Mouse (Mus musculus): ENCODE data around the gene Fam160b1.
A peak's percentile ranks its signal among the peaks of the same experiment; 100 is the strongest.

Gene Fam160b1

DNA sequence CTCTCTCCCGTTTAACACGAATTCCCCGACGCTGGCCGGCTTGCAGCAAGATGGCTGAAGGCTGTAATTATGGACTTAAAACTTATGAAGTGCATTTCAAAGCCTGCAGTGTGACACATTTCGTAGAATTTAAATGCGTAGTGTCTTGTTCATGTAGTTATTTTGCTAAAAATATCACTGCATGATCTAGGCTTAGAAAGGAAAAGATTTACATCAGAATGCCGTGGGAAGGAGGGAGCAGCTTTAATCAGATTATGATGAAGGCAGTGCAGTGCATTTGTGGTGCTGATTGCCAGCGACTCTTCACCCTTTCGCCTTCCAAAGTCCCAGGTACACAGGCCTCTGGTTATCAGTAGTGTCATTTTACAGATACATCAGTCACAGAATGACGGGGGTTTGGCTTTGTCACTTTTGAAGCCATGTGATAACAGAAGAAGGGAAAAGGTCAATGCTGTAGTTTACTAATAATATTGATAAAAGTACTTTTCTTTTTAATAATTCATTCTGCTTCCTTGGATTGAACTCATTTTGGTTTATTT, 7.4 kb downstream of the Fam160b1 start:
- DNase-seq, result no peak

- no peak for DNase-seq
Measured at GRCm38 (mm10) chr19:57373276-57373811, 12.9 kb downstream of the Fam160b1 start.

GRCm38 (mm10) chr19:57375161-57375560, 14.7 kb downstream of the Fam160b1 start:
- no peak for DNase-seq

DNA sequence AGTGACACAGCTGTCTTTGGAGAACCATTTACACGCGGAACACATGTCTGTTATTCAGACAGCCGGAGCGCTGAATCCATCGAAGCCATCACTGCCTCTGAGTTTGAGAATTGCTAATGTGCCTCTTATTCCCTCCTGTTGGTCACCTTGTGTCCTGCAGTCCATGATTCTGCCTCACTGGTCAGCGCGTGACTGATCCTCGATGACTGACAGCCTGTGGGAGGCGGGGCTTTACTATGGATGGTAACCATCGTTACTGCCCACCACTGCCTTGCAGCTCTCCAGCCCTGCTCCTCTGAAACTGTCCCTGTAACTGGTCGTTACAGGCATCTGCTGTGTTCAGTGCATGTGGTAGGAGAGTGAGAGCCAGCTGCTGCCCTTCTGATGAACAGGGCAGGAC, 15.3 kb downstream of the Fam160b1 start:
- no peak for DNase-seq

DNA sequence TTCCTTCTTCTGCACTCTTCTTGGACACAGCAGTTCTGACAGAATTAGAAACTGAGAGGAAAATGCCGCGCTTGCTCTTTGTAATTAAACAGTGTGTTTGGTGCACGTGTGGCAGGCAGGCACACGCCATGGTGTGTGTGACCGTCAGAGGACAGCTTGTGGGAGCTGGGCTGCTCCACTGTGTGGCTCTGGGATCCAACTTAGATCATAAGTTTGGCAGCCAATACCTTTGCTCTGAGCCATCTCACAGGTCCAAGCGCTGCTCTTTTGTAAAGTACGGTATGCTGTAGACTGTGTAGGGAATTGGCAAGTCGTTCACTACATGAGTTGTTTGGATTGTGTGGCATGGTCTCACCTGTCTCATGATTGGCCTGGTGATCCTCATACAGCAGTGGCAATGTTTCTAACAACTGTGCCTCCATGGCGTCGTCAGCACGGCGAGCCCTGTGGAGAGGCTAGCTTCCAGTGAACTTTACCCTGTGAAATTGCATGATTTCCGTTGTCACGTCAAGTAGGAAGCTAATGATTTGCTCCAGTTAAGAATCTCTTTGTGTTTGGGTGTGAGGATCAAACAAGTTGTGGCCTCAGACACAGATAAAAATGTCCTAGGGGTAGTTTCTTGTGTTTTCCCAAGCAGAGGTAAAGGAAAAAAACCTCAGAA, 16.7 kb downstream of the Fam160b1 start:
- DNase-seq, result no peak

- no peak for DNase-seq
Measured at GRCm38 (mm10) chr19:57386176-57386693, 25.8 kb downstream of the Fam160b1 start.

DNA sequence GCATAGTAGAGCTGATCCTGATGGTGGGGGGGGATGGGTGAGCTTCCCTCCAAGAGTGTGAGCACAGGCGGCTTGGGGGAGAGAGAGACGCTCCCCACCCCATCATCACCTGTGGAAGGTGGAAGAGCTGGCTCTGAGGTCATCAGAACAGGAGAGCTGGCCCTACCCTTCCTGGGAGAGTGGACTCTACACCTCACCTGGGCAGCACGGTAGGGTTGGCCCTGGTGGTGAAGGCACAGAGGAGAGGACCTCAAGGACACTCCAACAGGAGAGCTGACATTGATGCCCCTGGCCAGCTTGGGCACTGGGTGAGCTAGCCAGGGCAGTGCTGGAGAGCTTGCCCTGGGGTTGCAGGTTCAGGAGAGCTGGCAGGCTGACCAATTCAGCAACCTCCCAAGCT, 31.1 kb downstream of the Fam160b1 start:
- no peak for DNase-seq

DNA sequence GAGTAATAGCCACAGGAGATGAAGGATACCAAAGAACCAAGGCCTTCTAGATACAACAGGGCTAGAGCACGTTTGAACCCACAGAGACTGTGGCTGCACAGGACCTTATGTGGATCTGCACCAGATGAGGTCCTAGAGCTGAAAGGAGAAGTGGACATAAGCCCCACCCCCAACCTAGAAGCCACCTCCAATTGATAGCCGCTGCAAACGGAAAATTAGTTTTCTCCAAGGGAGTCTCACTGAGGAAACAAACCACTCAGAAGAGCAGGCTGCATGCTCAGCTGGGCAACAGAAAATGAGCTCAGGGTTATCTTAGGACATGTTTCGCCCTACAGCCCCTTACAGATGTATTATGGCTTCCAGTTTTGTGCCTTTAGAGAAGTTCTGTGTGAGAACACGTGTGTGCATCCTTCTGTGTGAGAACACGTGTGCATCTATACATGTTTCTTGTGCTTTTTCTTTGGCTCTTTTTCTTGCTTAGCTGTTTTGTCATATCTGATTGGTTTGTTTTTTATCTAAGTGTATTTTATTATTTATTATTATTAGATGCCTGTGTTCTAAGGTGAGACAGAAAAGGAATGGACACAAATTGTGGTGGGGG, 33.0 kb downstream of the Fam160b1 start:
- DNase-seq, result no peak

GRCm38 (mm10) chr19:57396609-57397008, 36.1 kb downstream of the Fam160b1 start:
- no peak for DNase-seq

GRCm38 (mm10) chr19:57402364-57402763, 41.9 kb downstream of the Fam160b1 start:
- no peak for DNase-seq

- peak; percentile 46 to 75 for DNase-seq
Measured at GRCm38 (mm10) chr19:57403700-57404501, 43.4 kb downstream of the Fam160b1 start.

- no peak for DNase-seq
Measured at GRCm38 (mm10) chr19:57404502-57404848, 44.0 kb downstream of the Fam160b1 start.

DNA sequence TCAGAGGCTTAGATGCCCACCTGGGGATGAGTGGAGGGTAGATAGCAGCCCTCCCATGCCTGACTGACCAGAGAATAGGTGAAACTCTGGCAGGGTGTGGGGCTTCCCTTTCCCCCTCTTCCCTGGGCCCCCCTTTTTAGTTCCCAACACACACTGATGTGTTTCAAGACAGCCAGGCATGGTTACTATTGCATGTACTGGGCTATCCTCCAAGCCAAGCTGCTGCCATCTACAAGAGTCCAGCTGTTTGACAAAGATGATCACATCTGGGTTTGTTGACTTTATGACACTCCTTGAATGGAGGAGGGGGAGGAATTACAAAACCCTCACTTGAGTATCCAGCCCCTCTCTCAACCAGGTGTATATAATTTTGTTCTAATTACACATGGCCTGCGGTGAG, 47.5 kb downstream of the Fam160b1 start:
- DNase-seq, result no peak

- peak; percentile 27 to 33 for DNase-seq
Measured at GRCm38 (mm10) chr19:57411375-57412196, 51.1 kb downstream of the Fam160b1 start.

GRCm38 (mm10) chr19:57413170-57413569, 52.7 kb downstream of the Fam160b1 start:
- DNase-seq, result no peak

DNA sequence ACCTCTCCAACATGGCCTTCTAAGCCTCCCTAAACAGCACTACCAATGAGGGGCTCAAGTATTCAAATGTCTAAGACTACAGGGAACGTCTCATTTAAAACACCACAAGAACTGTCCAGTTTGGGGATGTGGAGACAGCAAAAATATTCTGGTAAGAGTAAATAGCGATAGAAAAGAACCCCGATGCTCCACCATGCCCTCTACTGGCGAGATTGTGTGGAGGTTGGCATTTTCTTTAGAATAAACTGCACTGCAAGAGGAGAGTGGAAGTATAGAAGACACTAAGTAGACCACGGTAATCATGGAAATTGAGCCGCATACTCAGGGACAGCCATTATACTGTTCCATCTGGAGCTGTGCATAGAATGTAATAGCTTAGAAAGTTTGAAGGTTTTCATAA, 53.4 kb downstream of the Fam160b1 start:
- DNase-seq, result peak in 1 of 2 experiments; percentile 21

DNA sequence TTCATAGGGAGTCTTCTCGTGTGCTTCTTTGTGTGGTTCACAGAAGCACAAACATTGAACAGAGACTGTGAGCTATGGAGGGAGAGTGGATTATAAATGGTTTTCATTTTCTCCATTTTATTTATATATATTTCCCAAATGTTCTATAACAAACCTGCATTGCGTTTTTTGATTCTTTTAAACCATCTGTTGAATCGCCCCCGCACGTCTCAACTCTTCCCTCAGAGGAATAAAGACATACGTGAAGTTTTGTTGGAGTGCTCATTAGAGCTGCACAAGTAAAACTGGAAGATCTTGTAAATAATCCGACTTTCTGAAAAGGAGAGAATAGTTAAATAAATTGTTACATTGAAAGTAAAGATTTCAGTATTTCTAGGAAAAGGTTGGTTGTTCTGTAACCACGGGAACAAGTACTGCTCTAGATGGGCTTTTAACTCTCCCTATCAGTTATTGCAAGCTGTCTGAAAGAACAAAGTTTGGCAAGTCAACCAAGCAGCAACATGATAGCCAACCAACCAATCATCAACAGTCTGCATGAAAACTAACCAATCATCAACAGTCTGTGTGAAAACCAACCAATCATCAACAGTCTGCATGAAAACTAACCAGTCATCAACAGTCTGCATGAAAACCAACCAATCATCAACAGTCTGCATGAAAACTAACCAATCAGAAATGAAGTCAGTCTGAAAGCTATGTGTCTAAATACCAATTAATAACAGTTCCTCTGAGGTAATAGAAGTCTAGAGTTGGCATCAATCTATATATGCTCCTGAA, 54.7 kb downstream of the Fam160b1 start:
- no peak for DNase-seq

- no peak for DNase-seq
Measured at GRCm38 (mm10) chr19:57417800-57418580, 57.5 kb downstream of the Fam160b1 start.

GRCm38 (mm10) chr19:57423402-57423801, 62.9 kb downstream of the Fam160b1 start:
- no peak for DNase-seq

DNA sequence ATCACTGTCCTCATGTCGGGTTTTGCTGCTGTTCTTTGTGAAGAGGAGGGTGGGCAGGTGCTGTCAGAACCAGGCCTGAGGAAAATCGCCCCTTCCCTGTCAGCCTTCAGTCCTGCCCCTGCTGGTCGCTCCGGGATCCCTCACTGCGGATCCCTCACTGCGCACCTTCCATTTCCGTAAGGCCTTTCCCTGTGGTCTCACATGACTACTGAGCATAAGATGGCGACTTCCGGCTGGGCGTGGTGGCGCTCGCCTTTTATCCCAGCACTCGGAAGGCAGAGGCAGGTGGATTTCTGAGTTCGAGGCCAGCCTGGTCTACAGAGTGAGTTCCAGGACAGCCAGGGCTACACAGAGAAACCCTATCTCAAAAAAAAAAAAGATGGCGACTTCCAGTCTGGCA, 64.8 kb downstream of the Fam160b1 start:
- no peak for DNase-seq

GRCm38 (mm10) chr19:57426841-57427240, 66.4 kb downstream of the Fam160b1 start:
- no peak for DNase-seq
